Mouse (Mus musculus) small intestine, adult 2 months (tissue): ENCODE measurements around the gene Bcr.

Experiments used
- CTCF ChIP-seq: fragments of 200-500 bp; IDR thresholded peaks from 2 replicates; pipeline ENCODE4 v1.5.1; 2012; ENCODE audit warnings: low read depth, mild to moderate bottlenecking, control low read depth, inconsistent platforms, low read length, moderate library complexity, mixed read lengths; ENCODE audit not compliant: insufficient replicate concordance, insufficient read length; ENCODE audit errors: extremely low read depth
- POLR2A ChIP-seq: fragments of 200-500 bp; IDR thresholded peaks from 2 replicates; pipeline ENCODE4 v1.6.1; 2012; ENCODE audit warnings: low read depth, mild to moderate bottlenecking, control low read depth, inconsistent platforms, low read length, moderate library complexity

- TF ChIP-seq CTCF (no peak), POLR2A (no peak)
Observed at GRCm38 (mm10) chr10:75105099-75105461, 44.7 kb downstream of the Bcr start.
